Mouse (Mus musculus) embryo, embryonic 9.5 days (tissue): ENCODE measurements at regions not wholly inside any gene's neighbourhood (a gene's known extent, or its start where the extent isn't known, plus 50 kb on each side); places are given as distances from the start of the nearest gene placed in this dataset.

Experiments
- DNase-seq: peaks from one replicate; pipeline ENCODE4 v3.0.0-alpha.2; 2017; ENCODE audit errors: extremely low spot score

DNA sequence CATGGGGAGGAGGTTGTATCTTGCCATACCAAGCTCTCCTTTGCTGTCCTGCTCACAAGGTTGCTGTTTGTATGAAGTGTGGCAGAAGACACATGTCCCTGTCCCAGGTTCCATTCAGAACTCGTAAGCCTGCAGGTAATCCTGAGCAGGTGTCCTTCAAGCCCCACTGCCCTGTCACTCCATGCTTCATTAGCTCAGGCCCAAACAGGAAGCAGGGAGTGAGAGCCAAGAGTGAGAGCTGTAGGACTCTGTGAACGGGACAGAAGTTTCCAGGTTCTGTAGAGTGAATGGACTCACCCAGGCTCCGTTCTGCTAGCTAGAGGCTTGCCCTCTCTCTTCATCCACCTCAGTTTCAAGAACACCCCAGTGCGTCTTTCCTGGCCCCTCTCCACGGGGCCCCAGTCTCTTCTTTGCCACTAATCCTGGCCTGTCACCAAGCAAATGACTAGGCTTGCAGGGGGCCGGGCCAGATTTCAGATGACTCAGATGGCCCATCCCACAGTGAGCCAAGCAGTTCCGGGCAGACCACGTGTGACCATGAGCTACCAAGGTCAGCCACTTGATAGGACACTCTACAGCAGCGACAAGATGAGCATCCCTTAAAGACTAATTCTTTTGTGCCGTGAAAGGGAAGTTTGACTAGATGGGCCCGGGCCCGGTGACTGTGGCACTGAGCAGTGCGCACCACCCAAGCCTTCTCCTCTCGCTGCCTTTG lies 54.4 kb upstream of the Ubr2 start:
- no peak for DNase-seq

DNA sequence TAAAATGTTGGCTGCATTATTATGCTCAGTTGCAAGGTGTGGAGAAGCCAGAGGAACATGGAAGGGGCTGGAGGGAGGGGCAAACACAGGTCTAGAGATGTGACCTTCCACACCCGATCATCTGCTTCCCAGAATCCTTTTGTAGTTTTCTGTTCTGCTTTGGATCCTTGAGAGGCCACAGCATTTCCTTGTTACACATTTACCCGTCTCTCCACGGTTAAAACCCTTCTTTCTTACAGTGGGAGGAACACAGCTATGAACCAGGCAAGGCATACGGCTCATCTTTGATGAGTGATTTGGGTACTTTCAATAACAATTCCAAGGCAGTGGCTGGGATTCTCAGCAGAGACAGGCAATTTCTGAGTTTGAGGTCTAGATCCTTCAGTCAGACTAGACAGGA lies 53.6 kb upstream of the Ubr2 start:
- no peak for DNase-seq

DNA sequence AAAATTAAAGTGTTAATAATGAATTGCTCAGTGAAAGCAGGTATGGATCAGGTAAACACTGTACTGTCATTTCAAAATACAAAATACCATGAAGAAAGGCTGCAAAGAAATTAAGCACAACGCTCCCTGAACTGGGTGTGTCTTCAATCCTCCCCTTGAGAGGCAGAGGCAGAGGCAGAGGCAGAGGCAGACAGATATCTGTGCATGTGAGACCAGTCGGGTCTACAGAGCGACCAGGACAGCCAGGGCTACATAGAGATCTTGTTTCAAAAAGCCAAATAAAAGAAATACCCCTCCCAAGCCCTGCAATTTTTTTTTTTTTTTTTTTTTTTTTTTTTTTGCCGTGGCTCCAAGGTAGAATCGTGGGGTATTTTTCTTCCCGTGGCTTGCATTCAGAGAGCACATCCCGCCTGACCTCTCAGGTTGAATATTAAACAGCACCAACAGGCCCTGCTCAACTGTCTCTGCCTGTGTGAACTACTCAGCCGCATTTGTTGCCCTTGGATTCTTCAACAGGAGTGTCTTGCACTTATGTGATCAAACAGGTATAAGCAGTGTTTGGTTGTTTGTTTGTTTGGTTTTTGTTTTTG lies 50.8 kb upstream of the Ubr2 start:
- DNase-seq = no peak
